Mouse (Mus musculus) hematopoietic multipotent progenitor cell, adult 10-12 weeks (in vitro differentiated cells): Measurements from ENCODE around the gene Ak5. TPM values are rescaled to one million over a fixed set of nuclear protein-coding genes. Genes with fewer than 3 reads are reported as not detected.

Source experiments
- polyA plus RNA-seq: library from polyadenylated mRNA; stranded (reverse); fragments of >175 nt; gene quantifications from 2 replicates; pipeline ENCODE4 v1.2.3, GENCODE M21; 2012; ENCODE audit warnings: low replicate concordance

Gene Ak5
- polyA plus RNA-seq, result 0.03 and 0.04 TPM in 2 replicates

GRCm38 (mm10) chr3:152668239-152668638 is at the start of gene Ak5:
TSS of gene Ak5 (minus strand) at chr3:152668360.

GRCm38 (mm10) chr3:152713991-152714902 is 46.1 kb upstream of the Ak5 start, which contains the start of gene Pigk:
TSS of gene Pigk (plus strand) at chr3:152714100.

Other genes starting within 250 kb of the Ak5 start
- gene Pigk, start 45.7 kb upstream of the Ak5 start, polyA plus RNA-seq, result 8.0 and 10.5 TPM in 2 replicates